Mouse (Mus musculus) liver, adult 2 months (tissue): ENCODE measurements at regions not wholly inside any gene's neighbourhood (a gene's known extent, or its start where the extent isn't known, plus 50 kb on each side); places are given as distances from the start of the nearest gene placed in this dataset.

Experiments
- DNase-seq: peaks from one replicate; pipeline ENCODE4 v3.0.0-alpha.2; 2011; ENCODE audit warnings: low read depth, low spot score; ENCODE audit errors: extremely low read depth
- H3K27ac ChIP-seq: fragments of 200-500 bp; replicated peaks from 2 replicates; pipeline ENCODE4 v1.5.1; 2012; ENCODE audit warnings: low read depth, mild to moderate bottlenecking, control low read depth, inconsistent platforms, low read length; ENCODE audit not compliant: insufficient read depth
- H3K27me3 ChIP-seq: fragments of 200-500 bp; 2 replicates; pipeline ENCODE4 v1.6.1; 2012; ENCODE audit warnings: mild to moderate bottlenecking, moderate library complexity, low read length, inconsistent platforms; ENCODE audit not compliant: control insufficient read depth, insufficient read depth
- H3K36me3 ChIP-seq: fragments of 200-500 bp; 2 replicates; pipeline ENCODE4 v1.6.1; 2012; ENCODE audit warnings: low read length, inconsistent platforms; ENCODE audit not compliant: control insufficient read depth, insufficient read depth
- H3K4me1 ChIP-seq: fragments of 200-500 bp; 2 replicates; pipeline ENCODE4 v1.6.1; 2011; ENCODE audit warnings: low read length; ENCODE audit not compliant: control insufficient read depth, insufficient read depth
- H3K4me3 ChIP-seq: fragments of 200-500 bp; 2 replicates; pipeline ENCODE4 v1.5.1; 2011; ENCODE audit warnings: low read depth, mild to moderate bottlenecking, control low read depth, low read length, moderate library complexity; ENCODE audit not compliant: insufficient read depth
- H3K79me2 ChIP-seq: fragments of 200-500 bp; 2 replicates; pipeline ENCODE4 v1.6.1; 2012; ENCODE audit warnings: inconsistent platforms, mild to moderate bottlenecking, low read length, moderate library complexity; ENCODE audit not compliant: control insufficient read depth, insufficient read depth
- H3K9ac ChIP-seq: fragments of 200-500 bp; 2 replicates; pipeline ENCODE4 v1.6.1; 2012; ENCODE audit warnings: low read depth, mild to moderate bottlenecking, control low read depth, inconsistent platforms, low read length
- CTCF ChIP-seq: fragments of 200-500 bp; IDR thresholded peaks from 2 replicates; pipeline ENCODE4 v1.5.1; 2011; ENCODE audit warnings: low read depth, low read length, control low read depth
- POLR2A ChIP-seq: fragments of 200-500 bp; IDR thresholded peaks from 2 replicates; pipeline ENCODE4 v1.6.1; 2011; ENCODE audit warnings: low read length, control low read depth; ENCODE audit not compliant: insufficient read depth; ENCODE audit errors: extremely low read depth
- WGBS: fragments of 180-500 bp; shearing (Covaris S2); methylation state at CpG from one replicate; pipeline ENCODE4 v1.1.7; 2018; 5-methylcytosine and 5-hydroxymethylcytosine counted together

GRCm38 (mm10) chr6:73626451-73626850, 157.0 kb upstream of the 4931417E11Rik start:
- Histone ChIP-seq H3K27me3 (no peaks in the 10 kb centered on the region), H3K79me2 (no peaks in the 10 kb centered on the region), H3K27ac (no peak overlapping the region), H3K4me1 (no peaks in the 10 kb centered on the region), H3K36me3 (no peaks in the 10 kb centered on the region), H3K9ac (no peak overlapping the region), H3K4me3 (no peak overlapping the region)
- TF ChIP-seq POLR2A (no peak), CTCF (no peak)
- WGBS: 84% methylated on average over 5 of the region's 5 CpGs
- no peak for DNase-seq

- Histone ChIP-seq H3K9ac (no peak overlapping the region), H3K4me1 (no peaks in the 10 kb centered on the region), H3K4me3 (no peak overlapping the region), H3K79me2 (no peaks in the 10 kb centered on the region), H3K36me3 (no peaks in the 10 kb centered on the region), H3K27ac (no peak overlapping the region), H3K27me3 (no peaks in the 10 kb centered on the region)
- WGBS: 78% methylated on average over 1 of the region's 1 CpGs
- DNase-seq: no peak
- TF ChIP-seq POLR2A (no peak), CTCF (no peak)
These were observed 154.7 kb upstream of the 4931417E11Rik start for GRCm38 (mm10) chr6:73624211-73624610.

- WGBS: 76% methylated on average over 4 of the region's 4 CpGs
- H3K27me3 ChIP-seq: no peaks in the 10 kb centered on the region
- H3K36me3 ChIP-seq: no peaks in the 10 kb centered on the region
- no peaks in the 10 kb centered on the region for H3K79me2 ChIP-seq
- DNase-seq: no peak
- H3K4me1 ChIP-seq: no peaks in the 10 kb centered on the region
- H3K4me3 ChIP-seq: no peak overlapping the region
- no peak overlapping the region for H3K9ac ChIP-seq
- TF ChIP-seq CTCF: no peak
- no peak overlapping the region for H3K27ac ChIP-seq
These were observed 152.5 kb upstream of the 4931417E11Rik start for GRCm38 (mm10) chr6:73621839-73622426.

- H3K79me2 ChIP-seq: no peaks in the 10 kb centered on the region
- H3K4me3 ChIP-seq: no peak overlapping the region
- no peak overlapping the region for H3K27ac ChIP-seq
- no peak for DNase-seq
- H3K36me3 ChIP-seq: no peaks in the 10 kb centered on the region
- TF ChIP-seq CTCF: no peak
- TF ChIP-seq POLR2A: no peak
- H3K27me3 ChIP-seq: no peaks in the 10 kb centered on the region
- H3K9ac ChIP-seq: no peak overlapping the region
- WGBS: 80% methylated on average over 3 of the region's 3 CpGs
- H3K4me1 ChIP-seq: no peaks in the 10 kb centered on the region
These were observed 142.8 kb upstream of the 4931417E11Rik start for GRCm38 (mm10) chr6:73612266-73612665.

- H3K9ac ChIP-seq: no peak overlapping the region
- H3K4me3 ChIP-seq: no peak overlapping the region
- DNase-seq: no peak
- H3K27ac ChIP-seq: no peak overlapping the region
- H3K27me3 ChIP-seq: no peaks in the 10 kb centered on the region
- no peaks in the 10 kb centered on the region for H3K36me3 ChIP-seq
- H3K4me1 ChIP-seq: no peaks in the 10 kb centered on the region
- 78% methylated on average over 6 of the region's 6 CpGs for WGBS
- no peaks in the 10 kb centered on the region for H3K79me2 ChIP-seq
- TF ChIP-seq CTCF (no peak), POLR2A (no peak)
These were observed 142.4 kb upstream of the 4931417E11Rik start for GRCm38 (mm10) chr6:73611839-73612238.

DNA sequence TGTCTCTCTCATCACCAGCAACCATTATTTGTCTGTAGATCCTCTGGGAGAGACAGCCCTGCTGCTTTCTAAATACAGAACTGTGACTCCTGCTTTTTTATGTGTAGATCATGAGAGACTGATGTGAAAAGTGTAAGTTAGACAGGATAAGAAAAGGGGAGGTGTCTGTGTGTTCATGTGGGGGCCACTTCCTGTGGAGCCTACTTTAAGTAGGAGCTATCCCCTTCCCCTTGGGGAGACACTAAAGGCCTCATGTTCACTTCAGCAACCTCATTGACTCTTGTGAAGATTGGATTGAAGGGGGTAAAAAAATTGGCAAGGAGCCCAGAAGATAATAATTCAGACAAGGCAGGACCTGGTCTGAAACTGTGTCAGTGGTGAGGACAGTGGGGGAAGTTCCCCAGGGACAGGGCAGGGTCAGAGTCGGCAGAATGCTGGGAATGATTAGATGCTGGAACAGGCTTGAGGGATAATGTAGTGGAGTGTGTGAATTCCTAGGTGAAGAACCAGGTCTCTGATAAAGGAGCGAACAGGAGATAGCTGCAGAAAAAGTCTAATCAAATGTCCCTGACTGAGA, 140.7 kb upstream of the 4931417E11Rik start:
- Histone ChIP-seq H3K79me2 (no peaks in the 10 kb centered on the region), H3K27ac (no peak overlapping the region), H3K4me1 (no peaks in the 10 kb centered on the region), H3K27me3 (no peaks in the 10 kb centered on the region), H3K4me3 (no peak overlapping the region), H3K9ac (no peak overlapping the region), H3K36me3 (no peaks in the 10 kb centered on the region)
- DNase-seq: no peak
- TF ChIP-seq POLR2A (no peak), CTCF (no peak)
- WGBS: 56% methylated on average over 2 of the region's 2 CpGs
